Mouse (Mus musculus) R1 (cell line): ENCODE data around the gene Ypel3.

Source experiments
- DNase-seq: peaks from one replicate; pipeline ENCODE4 v3.0.0-alpha.2; 2018; ENCODE audit warnings: low read depth, low spot score

Gene Ypel3

DNA sequence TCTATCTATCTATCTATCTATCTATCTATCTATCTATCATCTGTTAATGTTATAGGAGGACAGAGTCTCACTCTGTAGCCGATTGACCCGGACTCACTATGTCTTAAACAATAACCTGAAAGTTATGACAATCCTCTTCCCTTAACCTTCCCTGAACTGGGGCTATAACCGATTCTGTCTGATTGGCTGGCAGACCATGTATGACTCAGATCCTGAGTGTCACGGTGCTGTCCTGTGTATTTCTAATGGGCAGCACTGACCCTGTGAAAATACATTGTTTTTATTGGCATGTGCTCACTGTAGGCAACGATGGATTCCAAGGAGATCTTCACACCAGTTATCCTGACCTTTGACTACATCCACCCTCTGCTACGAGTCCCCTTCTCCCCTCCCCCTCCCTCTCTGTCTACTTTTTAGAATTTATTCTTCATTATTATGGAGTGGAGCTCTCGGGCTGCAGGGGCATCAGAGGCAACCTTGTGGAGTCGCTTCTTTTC lies 39.0 kb downstream of the Ypel3 start:
- no peak for DNase-seq

DNA sequence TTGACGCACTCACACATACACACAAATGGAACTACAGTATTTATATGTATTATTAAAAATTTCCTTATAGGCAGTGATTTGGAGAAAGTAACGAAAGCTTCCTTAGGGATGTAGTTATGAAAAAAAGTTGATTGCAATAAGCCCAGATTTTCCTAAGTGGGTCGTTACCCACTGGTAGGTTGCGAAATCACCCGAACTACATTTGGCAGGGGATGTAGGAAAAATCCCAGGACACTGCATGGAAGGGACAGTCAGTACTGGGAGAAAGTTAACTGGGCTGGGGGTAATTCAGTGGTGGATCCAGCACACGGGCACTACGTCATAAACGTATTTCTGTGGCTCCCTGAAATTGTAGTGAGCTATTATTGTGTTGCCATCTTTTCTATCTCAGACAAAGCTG lies 39.7 kb downstream of the Ypel3 start:
- no peak for DNase-seq

DNA sequence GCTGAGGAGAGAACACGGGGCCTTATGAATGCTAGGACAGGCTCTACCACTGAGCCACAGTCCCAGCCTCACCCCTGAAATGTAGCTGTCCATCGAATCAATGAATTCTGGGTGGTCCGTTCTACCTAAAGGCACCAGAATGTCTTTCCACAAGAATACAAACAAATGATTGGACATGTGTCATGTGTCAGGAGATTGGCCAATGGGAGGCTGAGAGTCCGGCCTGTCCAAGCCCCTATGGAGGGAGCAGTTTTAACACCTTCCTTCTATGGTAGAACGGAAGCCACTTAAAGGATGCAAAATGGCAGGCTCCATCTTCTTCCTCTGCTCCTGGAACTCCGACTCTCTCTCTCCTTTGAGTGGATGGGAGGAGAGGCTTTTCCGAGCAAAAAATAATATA lies 40.8 kb downstream of the Ypel3 start:
- DNase-seq: peak; percentile 75

DNA sequence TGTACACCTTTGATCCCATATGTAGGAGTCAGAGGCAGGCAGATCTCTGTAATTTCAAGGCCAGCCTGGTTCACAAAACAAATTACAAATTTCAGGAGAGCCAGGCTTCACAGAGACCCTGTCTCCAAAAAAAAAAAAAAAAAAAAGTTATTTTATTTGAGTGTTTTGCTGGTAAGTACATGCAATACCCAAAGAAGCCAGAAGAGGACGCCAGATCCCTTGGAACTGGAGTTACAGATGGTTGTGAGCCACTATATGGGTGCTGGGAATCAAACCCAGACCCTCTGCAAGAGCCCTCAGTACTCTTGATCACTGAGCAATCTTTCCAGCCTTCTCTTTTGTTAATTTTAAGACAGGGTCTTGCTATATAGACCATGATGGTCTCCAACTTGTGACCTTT lies 42.1 kb downstream of the Ypel3 start:
- DNase-seq: no peak

DNA sequence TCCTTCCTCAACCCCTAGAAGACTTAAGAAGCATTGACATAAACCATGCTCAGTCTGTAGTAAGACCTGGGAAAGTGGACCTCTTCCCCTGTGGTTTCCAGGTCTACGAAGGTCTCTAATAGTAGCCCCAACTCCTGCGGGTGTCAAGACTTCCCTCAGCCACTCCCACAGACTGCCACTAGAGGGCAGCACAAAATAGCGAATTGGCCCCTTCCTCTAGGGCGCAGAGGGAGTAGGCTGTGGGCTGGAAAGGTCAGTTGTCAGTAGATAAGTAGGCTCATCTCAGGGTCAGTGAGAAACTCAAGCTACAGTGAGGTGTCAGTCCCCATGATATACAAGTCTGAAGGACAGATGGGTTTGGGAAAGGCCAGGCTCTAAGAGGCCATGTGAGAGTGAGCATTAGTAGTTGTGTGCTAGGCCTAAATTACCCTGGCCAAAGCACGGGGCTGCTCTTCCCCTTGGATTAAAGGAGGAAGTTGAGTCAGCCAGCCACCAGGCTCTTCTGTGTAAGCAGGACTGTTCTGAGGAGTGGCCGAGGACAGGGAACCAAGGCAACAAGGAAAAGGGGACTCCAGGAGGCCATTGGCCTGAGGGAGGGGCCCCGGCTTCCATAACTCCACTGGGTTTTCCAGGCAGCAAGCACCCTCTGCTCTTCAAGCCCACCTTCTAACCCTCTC lies 45.2 kb downstream of the Ypel3 start:
- peak; percentile 84 for DNase-seq

DNA sequence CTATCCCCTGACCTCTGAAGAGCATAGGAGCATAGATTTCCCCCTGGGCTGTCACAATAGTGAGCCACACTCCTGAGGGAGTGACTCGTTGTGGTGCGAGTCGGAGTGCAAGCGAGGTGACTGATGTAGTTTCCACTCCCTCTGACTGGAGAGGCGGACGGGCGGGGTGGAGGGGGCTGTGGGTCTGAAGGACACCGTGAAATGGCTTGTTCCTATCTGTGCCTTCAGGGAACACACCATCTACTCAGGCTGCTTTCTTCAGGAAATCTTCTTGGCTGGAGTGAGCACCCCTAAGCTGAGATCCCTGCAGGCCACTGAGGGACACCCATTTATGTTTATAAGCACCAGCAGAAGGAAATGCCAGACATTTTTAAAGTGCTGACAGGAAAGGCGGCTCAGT lies 46.0 kb downstream of the Ypel3 start:
- DNase-seq: no peak

DNA sequence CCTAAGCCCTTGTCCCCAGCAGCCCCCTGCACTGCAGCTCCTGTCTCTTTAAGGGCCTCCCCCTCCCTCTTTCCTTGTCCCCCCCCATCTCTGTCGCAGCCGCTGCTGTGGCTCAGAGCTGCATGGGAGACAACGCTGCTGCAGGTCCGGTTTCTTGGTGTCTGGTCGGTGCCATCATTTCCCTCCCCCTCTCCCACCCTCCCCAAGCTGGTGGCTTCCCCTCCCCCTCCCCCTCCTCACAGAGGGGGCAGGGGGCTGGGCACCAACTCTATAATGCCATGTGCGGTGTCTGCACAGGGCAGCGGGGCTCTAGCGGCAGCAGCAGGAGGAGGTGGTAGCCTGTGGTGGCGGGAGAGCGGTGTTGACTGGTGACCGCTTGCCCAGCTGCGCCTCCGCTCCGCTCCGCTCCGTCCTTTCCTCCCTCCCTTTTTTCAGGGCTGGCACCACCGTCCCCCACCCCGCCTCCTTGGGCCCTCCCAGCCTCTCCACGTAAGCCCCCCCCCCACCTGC lies 46.5 kb downstream of the Ypel3 start:
- no peak for DNase-seq

DNA sequence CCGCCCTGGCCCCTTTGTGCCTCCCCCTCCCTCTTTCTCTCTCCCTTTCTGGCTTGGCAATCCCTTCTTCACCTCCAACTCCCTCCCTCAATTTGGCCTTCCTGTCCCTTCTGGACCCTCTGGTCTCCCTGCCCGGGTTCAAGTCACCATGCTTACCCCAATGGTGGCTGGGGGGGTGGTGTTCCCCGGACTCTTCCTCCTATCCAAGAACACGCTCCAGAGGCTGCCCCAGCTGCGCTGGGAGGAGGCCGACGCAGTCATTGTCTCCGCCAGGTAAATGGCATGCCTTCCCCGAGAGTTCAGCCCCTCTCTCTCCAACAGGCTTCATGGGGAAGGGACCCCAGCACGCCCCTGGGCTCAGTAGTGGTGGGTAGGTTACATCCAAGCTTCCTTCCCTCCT lies 47.2 kb downstream of the Ypel3 start:
- no peak for DNase-seq

DNA sequence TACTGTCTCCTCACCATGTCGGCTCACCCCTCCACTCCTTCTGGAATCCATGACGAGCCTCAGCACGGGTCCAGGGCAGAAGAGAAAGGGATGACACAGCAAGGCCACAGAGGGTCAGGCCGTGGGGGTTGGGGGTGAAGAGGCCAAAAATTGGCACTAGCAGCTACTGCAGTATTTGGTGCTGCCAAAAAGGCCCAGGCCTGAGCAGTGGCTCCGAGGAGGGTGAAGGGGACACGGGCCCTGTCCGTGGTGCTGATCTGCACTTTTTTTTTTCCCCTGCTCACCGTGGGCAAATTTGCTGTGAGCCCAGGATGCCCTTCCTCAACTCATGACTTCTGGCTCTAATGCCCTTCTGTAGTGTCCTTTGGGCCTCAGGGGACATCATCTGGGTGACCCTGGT lies 48.6 kb downstream of the Ypel3 start:
- no peak for DNase-seq

DNA sequence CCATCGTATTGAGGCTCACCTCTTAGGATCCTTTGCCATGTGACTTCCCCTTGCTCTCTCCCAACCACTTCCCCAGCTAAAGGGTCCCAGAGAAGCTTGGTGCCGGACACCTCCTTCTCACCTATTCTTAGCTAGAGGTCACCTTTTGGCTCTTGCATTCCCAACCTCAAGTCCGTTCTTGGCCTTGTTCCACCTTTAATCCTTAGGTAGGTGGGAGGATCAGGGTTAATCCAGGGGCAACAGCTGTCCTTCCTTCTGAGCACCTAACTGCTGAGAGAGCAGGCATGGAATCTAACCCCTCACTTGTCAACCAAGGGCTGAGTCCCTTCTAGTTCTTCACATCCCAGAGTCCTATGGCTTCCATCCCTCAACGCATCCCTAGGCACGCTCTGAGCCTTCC lies 49.2 kb downstream of the Ypel3 start:
- no peak for DNase-seq
